Mouse (Mus musculus): ENCODE measurements at regions not wholly inside any gene's neighbourhood (a gene's known extent, or its start where the extent isn't known, plus 50 kb on each side); places are given as distances from the start of the nearest gene placed in this dataset.

DNA sequence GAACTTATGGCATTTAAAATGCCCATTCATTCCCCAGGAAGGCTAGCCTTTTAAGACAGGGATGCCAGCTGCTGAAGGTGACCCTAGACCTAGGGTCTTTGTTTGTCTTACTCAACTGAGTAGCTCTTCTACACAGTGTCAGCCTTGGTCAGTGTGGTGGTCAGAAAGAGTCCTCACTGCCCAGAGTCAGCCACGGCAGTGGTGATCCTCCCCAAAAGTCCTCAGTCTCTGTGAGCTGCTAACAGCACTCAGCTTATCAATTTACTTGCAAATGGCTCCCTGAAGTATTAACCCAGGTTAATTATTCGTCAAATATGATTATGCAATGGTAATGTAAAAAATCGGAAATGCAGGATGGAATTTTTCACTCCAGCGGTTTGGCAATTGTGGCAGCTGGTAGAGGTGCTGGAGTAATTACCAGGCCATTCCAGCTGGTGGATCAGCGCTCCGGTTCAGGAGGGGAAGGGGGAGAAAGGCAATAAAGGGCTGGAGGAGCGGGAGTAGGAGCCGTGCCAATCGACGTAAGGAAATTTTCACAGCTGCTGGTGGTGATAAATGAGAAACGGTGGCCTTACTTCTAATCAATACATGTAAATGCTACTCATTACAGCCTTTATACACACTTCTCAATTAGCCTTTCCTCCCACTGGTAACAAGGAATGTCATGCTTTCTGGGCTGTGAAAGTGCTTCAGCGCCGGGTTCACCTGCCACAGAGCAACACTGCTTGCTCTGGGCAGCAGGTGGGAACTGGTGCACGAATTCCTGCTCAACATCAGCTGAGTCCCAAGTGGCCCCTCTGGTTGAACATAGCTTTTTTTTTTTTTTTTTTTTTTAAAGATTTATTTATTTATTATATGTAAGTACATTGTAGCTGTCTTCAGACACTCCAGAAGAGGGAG lies 60.1 kb upstream of the Pou6f2 start:
- no peak overlapping the region for H3K4me2 ChIP-seq (ENCODE audit: low read depth, severe bottlenecking)
- DNase-seq (ENCODE audit: low spot score) (peak; percentile 40), ATAC-seq (ENCODE audit: insufficient number of reproducible peaks, low FRiP score, low TSS enrichment, low read depth) (peak; percentile 70; the same call in 1 of the 2 replicates)
- WGBS = 31% methylated on average over 14 of the region's 14 CpGs
- no peaks in the 10 kb centered on the region for H3K36me3 ChIP-seq (ENCODE audit: control insufficient read depth, insufficient read depth, low read length)
- no peak overlapping the region for H3K27ac ChIP-seq (replicated peaks; ENCODE audit: low read depth, low read length)
- H3K27me3 ChIP-seq (ENCODE audit: control insufficient read depth, insufficient read depth, low read length) = no peaks in the 10 kb centered on the region
- no peaks in the 10 kb centered on the region for H3K4me1 ChIP-seq (ENCODE audit: control insufficient read depth, insufficient read depth, low read length)
- no peak overlapping the region for H3K9ac ChIP-seq (ENCODE audit: low read length)
- no peaks in the 10 kb centered on the region for H3K9me3 ChIP-seq (ENCODE audit: control insufficient read depth, low read length)
- no peak overlapping the region for H3K4me3 ChIP-seq (ENCODE audit: low read depth, low read length)

All from limb, embryonic 11.5 days (tissue).